Comparison of ENCODE assay signal across 8 mouse cellular contexts in genomic region chr7:44839491-44840191, GRCm38 (mm10). TPM values are rescaled to one million over a fixed set of nuclear protein-coding genes. Genes with fewer than 3 reads are reported as not detected.
DNase-seq lines count a peak whose midpoint lies in the region; ATAC-seq lines count a peak whose summit lies in the region.

No protein-coding gene starts in this region.

- H3K9ac ChIP-seq in embryonic facial prominence, embryonic 13.5 days, result peak overlapping the region; percentile 62
- H3K9ac ChIP-seq in hindbrain, embryonic 14.5 days, result peak overlapping the region; percentile 48
- peak overlapping the region; percentile 41 for H3K9ac ChIP-seq in liver, embryonic 13.5 days

- peak; percentile 70 for ATAC-seq in CD4-positive, CD25-positive, alpha-beta regulatory T cell, adult 4 months
- 0 out of 2 replicates have a peak, but pooled peaks have one; percentile 11 for ATAC-seq in embryonic facial prominence, embryonic 13.5 days (ENCODE audit: insufficient number of reproducible peaks, insufficient read depth, low FRiP score, low TSS enrichment, low read depth)
- peak; percentile 49 for ATAC-seq in hindbrain, embryonic 14.5 days (ENCODE audit: low FRiP score)
- peak; percentile 27; the same call in 1 of the 2 replicates for ATAC-seq in liver, embryonic 13.5 days (ENCODE audit: low read depth)

- WGBS in embryonic facial prominence, embryonic 13.5 days, result 2% methylated on average over 58 of the region's 58 CpGs
- WGBS in hindbrain, embryonic 14.5 days, result 3% methylated on average over 58 of the region's 58 CpGs
- WGBS in liver, embryonic 13.5 days (ENCODE audit: insufficient replicate concordance), result 4% methylated on average over 58 of the region's 58 CpGs

- peak overlapping the region; percentile 66 for H3K4me2 ChIP-seq in embryonic facial prominence, embryonic 13.5 days
- peak overlapping the region; percentile 50 for H3K4me2 ChIP-seq in hindbrain, embryonic 14.5 days (replicated peaks)
- H3K4me2 ChIP-seq in liver, embryonic 13.5 days, result peak overlapping the region; percentile 64

- no peak overlapping the region for H3K27ac ChIP-seq in embryonic facial prominence, embryonic 13.5 days
- H3K27ac ChIP-seq in hindbrain, embryonic 14.5 days, result no peak overlapping the region
- H3K27ac ChIP-seq in liver, embryonic 13.5 days, result no peak overlapping the region

- peak overlapping the region; percentile 40 for H3K4me3 ChIP-seq in embryonic facial prominence, embryonic 13.5 days
- H3K4me3 ChIP-seq in hindbrain, embryonic 14.5 days (replicated peaks; ENCODE audit: low read length), result peak overlapping the region; percentile 22
- peak overlapping the region; percentile 40 for H3K4me3 ChIP-seq in liver, embryonic 13.5 days (replicated peaks)

- H3K4me1 ChIP-seq in embryonic facial prominence, embryonic 13.5 days, result peaks cover 15% of the 10 kb centered on the region
- H3K4me1 ChIP-seq in hindbrain, embryonic 14.5 days (replicated peaks; ENCODE audit: control insufficient read depth, insufficient read depth, low read length), result peaks cover 10% of the 10 kb centered on the region
- H3K4me1 ChIP-seq in liver, embryonic 13.5 days (replicated peaks), result peaks cover 34% of the 10 kb centered on the region

- H3K9me3 ChIP-seq in embryonic facial prominence, embryonic 13.5 days, result no peaks in the 10 kb centered on the region
- no peaks in the 10 kb centered on the region for H3K9me3 ChIP-seq in hindbrain, embryonic 14.5 days (ENCODE audit: control insufficient read depth, low read length)
- no peaks in the 10 kb centered on the region for H3K9me3 ChIP-seq in liver, embryonic 13.5 days (replicated peaks)

- DNase-seq in cerebellum, postnatal 10 days, result peak; percentile 48 to 61
- DNase-seq in cerebellum, adult 11 months, result no peak
- peak; percentile 61 for DNase-seq in hindbrain, embryonic 14.5 days (ENCODE audit: low spot score)
- DNase-seq in liver, embryonic 13.5 days, result no peak
- peak; percentile 65 for DNase-seq in naive thymus-derived CD4-positive, alpha-beta T cell, adult 2 months (ENCODE audit: low read depth)
- DNase-seq in thymus, postnatal 0 days (ENCODE audit: low spot score), result peak; percentile 58

- H3K36me3 ChIP-seq in embryonic facial prominence, embryonic 13.5 days, result peaks cover 44% of the 10 kb centered on the region
- peaks cover 48% of the 10 kb centered on the region for H3K36me3 ChIP-seq in hindbrain, embryonic 14.5 days (replicated peaks; ENCODE audit: control insufficient read depth, insufficient read depth)
- peaks cover 42% of the 10 kb centered on the region for H3K36me3 ChIP-seq in liver, embryonic 13.5 days

- peaks cover 36% of the 10 kb centered on the region for H3K27me3 ChIP-seq in embryonic facial prominence, embryonic 13.5 days
- peaks cover 22% of the 10 kb centered on the region for H3K27me3 ChIP-seq in hindbrain, embryonic 14.5 days (ENCODE audit: control insufficient read depth, insufficient read depth, low read length)
- H3K27me3 ChIP-seq in liver, embryonic 13.5 days, result peaks cover 27% of the 10 kb centered on the region

RNA-seq across cellular contexts. Expression of gene Akt1s1, which starts 9.2 kb away (rescaled TPM):
- polyA plus RNA-seq in CD4-positive, CD25-positive, alpha-beta regulatory T cell, adult 4 months (2017; shearing (Covaris generic)), result 1 to 10 TPM; 1.2 to 3.1 TPM
- polyA plus RNA-seq in embryonic facial prominence, embryonic 13.5 days (2015; fragmentation: Nextera tagmentation; extraction: Ambion mirVana), result 104 and 110 TPM in 2 replicates
- 57.6 and 59.1 TPM in 2 replicates for polyA plus RNA-seq in hindbrain, embryonic 14.5 days (2014; fragmentation: Nextera tagmentation; extraction: Ambion mirVana)
- polyA plus RNA-seq in liver, embryonic 13.5 days (2015; fragmentation: Nextera tagmentation; extraction: Ambion mirVana), result 32.0 and 32.1 TPM in 2 replicates
- polyA plus RNA-seq in thymus, postnatal 0 days (2015; fragmentation: Nextera tagmentation; extraction: Ambion mirVana), result 47.3 and 49.2 TPM in 2 replicates

RNA-seq across cellular contexts. Expression of gene Tbc1d17, which starts 9.2 kb away (rescaled TPM):
- polyA plus RNA-seq in CD4-positive, CD25-positive, alpha-beta regulatory T cell, adult 4 months (2017; shearing (Covaris generic)), result 10 to 100 TPM; 64.8 to 85.3 TPM
- polyA plus RNA-seq in embryonic facial prominence, embryonic 13.5 days (2015; fragmentation: Nextera tagmentation; extraction: Ambion mirVana), result 83.1 and 91.0 TPM in 2 replicates
- polyA plus RNA-seq in hindbrain, embryonic 14.5 days (2014; fragmentation: Nextera tagmentation; extraction: Ambion mirVana), result 98.5 and 104 TPM in 2 replicates
- 29.0 and 30.0 TPM in 2 replicates for polyA plus RNA-seq in liver, embryonic 13.5 days (2015; fragmentation: Nextera tagmentation; extraction: Ambion mirVana)
- 56.5 and 60.3 TPM in 2 replicates for polyA plus RNA-seq in thymus, postnatal 0 days (2015; fragmentation: Nextera tagmentation; extraction: Ambion mirVana)

RNA-seq across cellular contexts. Expression of gene Pnkp, which starts 17.3 kb away (rescaled TPM):
- 10 to 100 TPM; 45.0 to 74.3 TPM for polyA plus RNA-seq in CD4-positive, CD25-positive, alpha-beta regulatory T cell, adult 4 months (2017; shearing (Covaris generic))
- polyA plus RNA-seq in embryonic facial prominence, embryonic 13.5 days (2015; fragmentation: Nextera tagmentation; extraction: Ambion mirVana), result 30.0 and 30.7 TPM in 2 replicates
- 23.4 and 26.5 TPM in 2 replicates for polyA plus RNA-seq in hindbrain, embryonic 14.5 days (2014; fragmentation: Nextera tagmentation; extraction: Ambion mirVana)
- 22.8 and 24.2 TPM in 2 replicates for polyA plus RNA-seq in liver, embryonic 13.5 days (2015; fragmentation: Nextera tagmentation; extraction: Ambion mirVana)
- polyA plus RNA-seq in thymus, postnatal 0 days (2015; fragmentation: Nextera tagmentation; extraction: Ambion mirVana), result 61.8 and 63.4 TPM in 2 replicates

RNA-seq across cellular contexts. Expression of gene Atf5, which starts 23.2 kb away (rescaled TPM):
- under 1 TPM; 0.19 to 0.35 TPM for polyA plus RNA-seq in CD4-positive, CD25-positive, alpha-beta regulatory T cell, adult 4 months (2017; shearing (Covaris generic))
- 6.4 and 6.5 TPM in 2 replicates for polyA plus RNA-seq in embryonic facial prominence, embryonic 13.5 days (2015; fragmentation: Nextera tagmentation; extraction: Ambion mirVana)
- 2.2 and 2.5 TPM in 2 replicates for polyA plus RNA-seq in hindbrain, embryonic 14.5 days (2014; fragmentation: Nextera tagmentation; extraction: Ambion mirVana)
- 5.3 and 5.4 TPM in 2 replicates for polyA plus RNA-seq in liver, embryonic 13.5 days (2015; fragmentation: Nextera tagmentation; extraction: Ambion mirVana)
- 3.4 and 3.7 TPM in 2 replicates for polyA plus RNA-seq in thymus, postnatal 0 days (2015; fragmentation: Nextera tagmentation; extraction: Ambion mirVana)

RNA-seq across cellular contexts. Expression of gene Il4i1, which starts 23.5 kb away (rescaled TPM):
- 1 to 10 TPM; 1.9 to 3.6 TPM for polyA plus RNA-seq in CD4-positive, CD25-positive, alpha-beta regulatory T cell, adult 4 months (2017; shearing (Covaris generic))
- 1.7 and 2.2 TPM in 2 replicates for polyA plus RNA-seq in embryonic facial prominence, embryonic 13.5 days (2015; fragmentation: Nextera tagmentation; extraction: Ambion mirVana)
- 1.3 TPM in 2 replicates for polyA plus RNA-seq in hindbrain, embryonic 14.5 days (2014; fragmentation: Nextera tagmentation; extraction: Ambion mirVana)
- polyA plus RNA-seq in liver, embryonic 13.5 days (2015; fragmentation: Nextera tagmentation; extraction: Ambion mirVana), result 0.70 and 1.1 TPM in 2 replicates
- polyA plus RNA-seq in thymus, postnatal 0 days (2015; fragmentation: Nextera tagmentation; extraction: Ambion mirVana), result 23.6 and 28.0 TPM in 2 replicates

Comparison
In these comparisons a context has a peak if more than half of its experiments do, and no peak if none do; other contexts are left out.
1. DNase-seq: peak in cerebellum, postnatal 10 days (2 of 2), hindbrain, embryonic 14.5 days (single experiment), naive thymus-derived CD4-positive, alpha-beta T cell, adult 2 months (single experiment) and thymus, postnatal 0 days (single experiment); none in cerebellum, adult 11 months (single experiment) and liver, embryonic 13.5 days (single experiment).
2. ATAC-seq: peak in every context shown above with its lines; median percentile 70 in CD4-positive, CD25-positive, alpha-beta regulatory T cell, adult 4 months; 49 in hindbrain, embryonic 14.5 days; 27 in liver, embryonic 13.5 days; 11 in embryonic facial prominence, embryonic 13.5 days.
3. Peak in every context shown above with its lines, with median percentiles within 50 percentile points of each other: H3K4me2 ChIP-seq, H3K4me3 ChIP-seq and H3K9ac ChIP-seq.